In genomic region chrX:106602574-106603258, GRCm38 (mm10) we compare ENCODE assay signal across 8 mouse cellular contexts. TPM values are rescaled to one million over a fixed set of nuclear protein-coding genes. Genes with fewer than 3 reads are reported as not detected.
DNase-seq lines count a peak whose midpoint lies in the region; ATAC-seq and TF ChIP-seq lines count a peak whose summit lies in the region.

No protein-coding gene starts in this region.

- DNase-seq in lung, embryonic 14.5 days = peak; percentile 26
- DNase-seq in lung, postnatal 10 days = no peak
- peak; percentile 29 for DNase-seq in embryo, embryonic 10.5 days (ENCODE audit: low spot score)
- DNase-seq in retina, postnatal 1 day = peak; percentile 2
- no peak for DNase-seq in ovary, postnatal 36 days (ENCODE audit: low spot score)
- DNase-seq in frontal cortex, postnatal 14 days (ENCODE audit: low spot score in 2 of 2) = no peak
- no peak for DNase-seq in cerebellum, adult 18-20 months

- no peak for TF ChIP-seq CTCF in lung, embryonic 14.5 days (IDR thresholded peaks at IDR 0.05; ENCODE audit: low read depth)

- no peaks in the 10 kb centered on the region for H3K9me3 ChIP-seq in lung, embryonic 14.5 days (ENCODE audit: low read depth, low read length)
- H3K9me3 ChIP-seq in limb, embryonic 13.5 days = no peaks in the 10 kb centered on the region

- H3K27ac ChIP-seq in lung, embryonic 14.5 days (ENCODE audit: low read depth) = 0 out of 2 replicates have a peak overlapping the region, but pooled peaks have one; percentile 12
- H3K27ac ChIP-seq in limb, embryonic 13.5 days = no peak overlapping the region

- H3K4me3 ChIP-seq in lung, embryonic 14.5 days (ENCODE audit: low read depth, low read length) = no peak overlapping the region
- H3K4me3 ChIP-seq in limb, embryonic 13.5 days = peak overlapping the region; percentile 8; the same call in 1 of the 2 replicates

- peak overlapping the region; percentile 47 for H3K4me2 ChIP-seq in lung, embryonic 14.5 days
- H3K4me2 ChIP-seq in limb, embryonic 13.5 days (replicated peaks) = peak overlapping the region; percentile 47

- H3K9ac ChIP-seq in lung, embryonic 14.5 days = no peak overlapping the region
- no peak overlapping the region for H3K9ac ChIP-seq in limb, embryonic 13.5 days

- H3K36me3 ChIP-seq in lung, embryonic 14.5 days (ENCODE audit: insufficient read depth) = no peaks in the 10 kb centered on the region
- no peaks in the 10 kb centered on the region for H3K36me3 ChIP-seq in limb, embryonic 13.5 days

- no peaks in the 10 kb centered on the region for H3K4me1 ChIP-seq in lung, embryonic 14.5 days (ENCODE audit: insufficient read depth)
- H3K4me1 ChIP-seq in limb, embryonic 13.5 days = no peaks in the 10 kb centered on the region

- 8% methylated on average over 9 of the region's 9 CpGs for WGBS in lung, embryonic 14.5 days
- 20% methylated on average over 9 of the region's 9 CpGs for WGBS in limb, embryonic 13.5 days

- ATAC-seq in lung, embryonic 14.5 days (ENCODE audit: insufficient read depth) = peak; percentile 53; the same call in 1 of the 2 replicates
- no peak for ATAC-seq in limb, embryonic 13.5 days (ENCODE audit: low FRiP score, low read depth)

- H3K27me3 ChIP-seq in lung, embryonic 14.5 days (ENCODE audit: insufficient read depth, low read length) = no peaks in the 10 kb centered on the region
- H3K27me3 ChIP-seq in limb, embryonic 13.5 days = peaks cover 11% of the 10 kb centered on the region; the same call in 1 of the 2 replicates

RNA-seq across cellular contexts. Expression of gene Cysltr1, which starts 0.8 kb away (rescaled TPM):
- 3.5 and 4.0 TPM in 2 replicates for polyA plus RNA-seq in lung, embryonic 14.5 days (2014; fragmentation: Nextera tagmentation; extraction: Ambion mirVana)
- 1.3 and 1.9 TPM in 2 replicates for polyA plus RNA-seq in limb, embryonic 13.5 days (2015; fragmentation: Nextera tagmentation; extraction: Ambion mirVana)

RNA-seq across cellular contexts. Expression of gene Gm5127, which starts 19.7 kb away (rescaled TPM):
- 0.09 TPM in 1 of 2 replicates, not detected in the other for polyA plus RNA-seq in lung, embryonic 14.5 days (2014; fragmentation: Nextera tagmentation; extraction: Ambion mirVana)
- polyA plus RNA-seq in limb, embryonic 13.5 days (2015; fragmentation: Nextera tagmentation; extraction: Ambion mirVana) = 0.10 and 0.18 TPM in 2 replicates

Comparison
In these comparisons a context has a peak if more than half of its experiments do, and no peak if none do; other contexts are left out.
1. DNase-seq: peak in lung, embryonic 14.5 days (single experiment), embryo, embryonic 10.5 days (single experiment) and retina, postnatal 1 day (single experiment); none in lung, postnatal 10 days (single experiment), ovary, postnatal 36 days (single experiment), frontal cortex, postnatal 14 days (0 of 2) and cerebellum, adult 18-20 months (0 of 2).